Mouse (Mus musculus) midbrain, embryonic 16.5 days (tissue): ENCODE measurements around the gene Il1rapl2. TPM values are rescaled to one million over a fixed set of nuclear protein-coding genes. Genes with fewer than 3 reads are reported as not detected.
"Not testable (repeated sequence)": the region's sequence is repeated elsewhere in the genome, so short reads cannot be mapped to it uniquely, and the experiment has no call there.

ENCODE experiments used
- ATAC-seq: fragments of 200-750 bp; cut with Nextera tagmentation; 2 replicates; pipeline ENCODE4 v1.8.0; 2017; ENCODE audit warnings: moderate TSS enrichment
- H3K27ac ChIP-seq: fragments of 300-500 bp; sonication (generic); 2 replicates; pipeline ENCODE4 v1.5.1; 2014; ENCODE audit warnings: mild to moderate bottlenecking, low read length, mixed read lengths
- H3K27me3 ChIP-seq: fragments of 300-500 bp; sonication (generic); 2 replicates; pipeline ENCODE4 v1.6.1; 2014; ENCODE audit warnings: low read depth, low read length, mixed read lengths; ENCODE audit not compliant: control insufficient read depth, insufficient read depth
- H3K36me3 ChIP-seq: fragments of 300-500 bp; sonication (generic); 2 replicates; pipeline ENCODE4 v1.6.1; 2014; ENCODE audit warnings: mild to moderate bottlenecking, low read length, moderate library complexity, mixed read lengths; ENCODE audit not compliant: control insufficient read depth, insufficient read depth
- H3K4me1 ChIP-seq: fragments of 300-500 bp; sonication (generic); 2 replicates; pipeline ENCODE4 v1.6.1; 2014; ENCODE audit warnings: mild to moderate bottlenecking, low read length, mixed read lengths; ENCODE audit not compliant: control insufficient read depth, insufficient read depth
- H3K4me2 ChIP-seq: fragments of 300-500 bp; sonication (generic); 2 replicates; pipeline ENCODE4 v1.6.1; 2014; ENCODE audit warnings: mild to moderate bottlenecking, low read length, mixed read lengths
- H3K4me3 ChIP-seq: fragments of 300-500 bp; sonication (generic); 2 replicates; pipeline ENCODE4 v1.5.1; 2014; ENCODE audit warnings: low read depth, mild to moderate bottlenecking, low read length, moderate library complexity, mixed read lengths
- H3K9ac ChIP-seq: fragments of 300-500 bp; sonication (generic); 2 replicates; pipeline ENCODE4 v1.6.1; 2014; ENCODE audit warnings: low read depth, low read length, mixed read lengths
- H3K9me3 ChIP-seq: fragments of 300-500 bp; sonication (generic); replicated peaks from 2 replicates; pipeline ENCODE4 v1.6.1; 2014; ENCODE audit warnings: mild to moderate bottlenecking, low read length, mixed read lengths; ENCODE audit not compliant: control insufficient read depth, poor library complexity, severe bottlenecking
- WGBS: fragments of 180-500 bp; shearing (Covaris S2); extraction: QIAGEN DNeasy Blood & Tissue Kit; methylation state at CpG from one replicate; pipeline ENCODE4 v1.1.7; 2014; 5-methylcytosine and 5-hydroxymethylcytosine counted together
- polyA plus RNA-seq: library from polyadenylated mRNA; unstranded; fragments of >200 nt; fragmentation: Nextera tagmentation; extraction: Ambion mirVana; gene quantifications from 2 replicates; pipeline ENCODE4 v1.2.1, GENCODE M21; 2015

Gene Il1rapl2
- polyA plus RNA-seq, 1 experiment from 2014 or later: 5.4 TPM

GRCm38 (mm10) chrX:138043113-138043512, 472.7 kb downstream of the Il1rapl2 start:
- Histone ChIP-seq H3K4me1 (no peaks in the 10 kb centered on the region), H3K27me3 (no peaks in the 10 kb centered on the region), H3K4me2 (no peak overlapping the region), H3K9ac (no peak overlapping the region), H3K27ac (no peak overlapping the region), H3K36me3 (no peaks in the 10 kb centered on the region), H3K4me3 (no peak overlapping the region), H3K9me3 (no peaks in the 10 kb centered on the region)
- whole genome bisulfite sequencing: 87% methylated on average over 3 of the region's 3 CpGs
- ATAC-seq: no peak

- Histone ChIP-seq H3K9me3 (no peaks in the 10 kb centered on the region), H3K4me3 (no peak overlapping the region), H3K4me2 (no peak overlapping the region), H3K4me1 (no peaks in the 10 kb centered on the region), H3K27ac (no peak overlapping the region), H3K27me3 (no peaks in the 10 kb centered on the region), H3K36me3 (no peaks in the 10 kb centered on the region), H3K9ac (no peak overlapping the region)
- whole genome bisulfite sequencing: 68% methylated on average over 6 of the region's 6 CpGs
- no peak for ATAC-seq
These were observed 533.5 kb downstream of the Il1rapl2 start for GRCm38 (mm10) chrX:138103954-138104353.

- H3K27ac ChIP-seq: no peak overlapping the region
- H3K4me2 ChIP-seq: no peak overlapping the region
- no peaks in the 10 kb centered on the region for H3K4me1 ChIP-seq
- ATAC-seq: no peak
- no peaks in the 10 kb centered on the region for H3K36me3 ChIP-seq
- no peaks in the 10 kb centered on the region for H3K27me3 ChIP-seq
- no peaks in the 10 kb centered on the region for H3K9me3 ChIP-seq
- H3K9ac ChIP-seq: no peak overlapping the region
- 56% methylated on average over 3 of the region's 3 CpGs for WGBS
- H3K4me3 ChIP-seq: no peak overlapping the region
These were observed 534.3 kb downstream of the Il1rapl2 start for GRCm38 (mm10) chrX:138104668-138105067.

DNA sequence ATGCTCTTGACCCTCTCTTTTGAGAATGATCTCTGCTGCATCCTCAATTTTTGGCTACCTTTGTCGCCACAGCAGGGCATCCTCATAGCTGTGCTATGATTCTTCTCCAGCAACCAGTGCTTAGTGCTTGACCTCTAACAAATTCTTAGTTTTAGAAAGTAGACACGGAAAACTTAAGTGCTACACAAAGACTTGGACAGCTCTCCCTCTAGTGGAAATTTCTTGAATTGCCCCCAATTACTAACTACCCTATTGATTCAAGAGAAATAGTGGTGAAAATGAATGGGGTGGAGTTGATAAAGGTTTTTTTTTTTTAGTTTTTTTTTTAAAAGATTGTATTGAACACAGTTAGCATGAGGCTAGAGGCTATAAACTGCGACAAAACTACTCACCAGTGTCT, 599.7 kb downstream of the Il1rapl2 start:
- Histone ChIP-seq H3K4me2 (no peak overlapping the region), H3K4me1 (no peaks in the 10 kb centered on the region), H3K9me3 (no peaks in the 10 kb centered on the region), H3K4me3 (no peak overlapping the region), H3K36me3 (no peaks in the 10 kb centered on the region), H3K9ac (no peak overlapping the region), H3K27me3 (no peaks in the 10 kb centered on the region), H3K27ac (no peak overlapping the region)
- WGBS: 10% methylated on average over 3 of the region's 3 CpGs
- ATAC-seq: no peak

DNA sequence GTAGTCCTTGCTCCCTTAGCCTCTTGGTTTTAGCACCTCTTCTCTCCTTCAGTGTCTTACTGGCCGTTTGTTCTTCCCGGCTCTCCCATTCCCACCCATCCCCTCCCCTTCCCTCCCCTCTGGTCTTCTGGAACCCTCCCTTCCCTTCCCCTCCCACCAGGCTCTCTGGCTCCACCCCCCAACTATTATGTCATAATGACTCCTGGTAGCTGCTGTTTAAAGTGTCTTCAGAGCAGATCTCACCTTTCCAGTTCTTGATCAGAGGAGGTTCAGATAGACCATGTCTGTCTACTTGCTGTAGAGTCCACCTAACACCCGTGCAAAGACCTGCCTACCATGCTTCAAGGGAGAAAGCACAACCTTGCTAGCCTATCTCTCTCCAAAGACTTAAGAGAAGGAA, 639.1 kb downstream of the Il1rapl2 start, which contains the start of gene Tex13a:
Gene Tex13a, minus strand, starts transcription at position 101 of the 400 bp plus-strand sequence.
- no peak for ATAC-seq
- H3K9ac ChIP-seq: no peak within 1 kb of the TSS
- H3K4me3 ChIP-seq: no peak within 1 kb of the TSS
- no peak within 1 kb of the TSS for H3K4me2 ChIP-seq
- no peaks in the 10 kb centered on the region for H3K27me3 ChIP-seq
- no peak within 1 kb of the TSS for H3K27ac ChIP-seq
- 80% methylated on average over 3 of the region's 3 CpGs for WGBS
- H3K36me3 ChIP-seq: no peaks in the 10 kb centered on the region
- no peaks in the 10 kb centered on the region for H3K9me3 ChIP-seq
- no peaks in the 10 kb centered on the region for H3K4me1 ChIP-seq

- no peaks in the 10 kb centered on the region for H3K9me3 ChIP-seq
- no peaks in the 10 kb centered on the region for H3K4me1 ChIP-seq
These were observed 664.2 kb downstream of the Il1rapl2 start for GRCm38 (mm10) chrX:138234626-138235025.

DNA sequence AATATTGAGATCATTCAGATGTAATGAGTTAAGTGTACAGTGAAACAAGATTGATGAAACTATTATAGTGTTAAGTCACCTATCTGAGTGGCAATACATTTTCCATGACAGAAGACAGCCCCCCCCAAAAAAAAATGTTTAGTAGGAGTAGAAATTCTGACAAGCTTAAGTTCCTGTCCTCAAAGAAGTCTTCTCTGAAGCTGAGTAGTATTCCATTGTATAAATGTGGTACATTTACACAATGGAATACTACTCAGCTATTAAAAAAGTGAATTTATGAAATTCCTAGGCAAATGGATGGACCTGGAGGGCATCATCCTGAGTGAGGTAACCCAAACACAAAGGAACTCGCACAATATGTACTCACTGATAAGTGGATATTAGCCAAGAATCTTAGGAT, 778.3 kb downstream of the Il1rapl2 start:
- H3K27ac ChIP-seq, H3K27me3 ChIP-seq, H3K9ac ChIP-seq, ATAC-seq, H3K4me3 ChIP-seq, H3K36me3 ChIP-seq, H3K4me2 ChIP-seq, H3K4me1 ChIP-seq, H3K9me3 ChIP-seq: not testable (repeated sequence)
- 74% methylated on average over 1 of the region's 1 CpGs for WGBS

More at GRCm38 (mm10) chrX:138234626-138235025, 664.2 kb downstream of the Il1rapl2 start:
- WGBS: 60% methylated on average over 4 of the region's 4 CpGs
- H3K4me2 ChIP-seq: no peak overlapping the region
- no peak overlapping the region for H3K9ac ChIP-seq
- H3K36me3 ChIP-seq: no peaks in the 10 kb centered on the region
- H3K4me3 ChIP-seq: no peak overlapping the region
- no peaks in the 10 kb centered on the region for H3K27me3 ChIP-seq
- no peak for ATAC-seq
- no peak overlapping the region for H3K27ac ChIP-seq

DNA sequence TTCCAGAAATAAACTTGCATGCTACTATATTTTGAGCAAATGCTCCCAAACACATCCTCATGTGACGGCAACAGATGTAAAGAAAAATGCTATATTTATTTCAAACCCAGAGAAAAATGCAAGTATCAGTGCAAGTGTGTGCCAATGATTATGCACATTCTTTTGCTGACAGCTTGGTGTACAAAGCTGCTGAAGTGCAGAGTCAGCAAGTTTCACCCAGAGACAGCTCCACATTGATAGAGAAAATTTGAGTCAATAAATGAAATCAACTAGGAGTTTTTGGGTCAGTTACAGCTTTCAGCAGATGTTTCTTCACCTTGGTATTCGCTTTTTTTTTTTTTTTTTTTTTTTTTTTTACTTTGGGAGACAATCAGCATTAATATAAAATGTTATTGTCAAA, 863.4 kb downstream of the Il1rapl2 start:
- Histone ChIP-seq H3K36me3 (no peaks in the 10 kb centered on the region), H3K27ac (no peak overlapping the region), H3K4me3 (no peak overlapping the region), H3K27me3 (no peaks in the 10 kb centered on the region), H3K4me1 (no peaks in the 10 kb centered on the region), H3K4me2 (no peak overlapping the region), H3K9ac (no peak overlapping the region), H3K9me3 (no peaks in the 10 kb centered on the region)
- ATAC-seq: no peak
- WGBS: 77% methylated on average over 2 of the region's 2 CpGs

DNA sequence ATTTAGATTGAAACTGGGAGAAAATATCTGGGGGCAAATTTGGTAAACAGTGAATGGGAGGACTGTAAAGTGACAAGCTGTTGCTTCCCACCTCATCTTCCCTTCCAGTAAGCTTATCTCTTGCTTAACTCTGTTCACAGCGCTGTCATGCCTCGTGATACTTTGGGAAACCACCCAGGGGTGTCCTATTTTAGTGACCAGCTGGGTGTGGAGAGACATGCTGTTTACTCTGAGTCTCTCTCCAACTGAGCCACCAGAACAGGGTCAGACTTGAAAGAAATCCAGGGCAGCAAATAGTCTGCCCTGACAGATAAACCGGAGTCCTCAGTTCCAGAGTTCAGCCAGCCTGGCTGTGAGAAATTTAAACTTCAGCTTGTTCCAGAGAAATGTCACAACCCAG, 867.5 kb downstream of the Il1rapl2 start:
- H3K9me3 ChIP-seq: 0 out of 2 replicates have a peak, but pooled peaks cover 2% of the 10 kb centered on the region
- H3K27ac ChIP-seq: no peak overlapping the region
- no peak overlapping the region for H3K9ac ChIP-seq
- WGBS: 68% methylated on average over 3 of the region's 3 CpGs
- no peak overlapping the region for H3K4me2 ChIP-seq
- no peaks in the 10 kb centered on the region for H3K4me1 ChIP-seq
- no peaks in the 10 kb centered on the region for H3K27me3 ChIP-seq
- H3K4me3 ChIP-seq: no peak overlapping the region
- no peaks in the 10 kb centered on the region for H3K36me3 ChIP-seq
- ATAC-seq: no peak
